In the genomic region with DNA sequence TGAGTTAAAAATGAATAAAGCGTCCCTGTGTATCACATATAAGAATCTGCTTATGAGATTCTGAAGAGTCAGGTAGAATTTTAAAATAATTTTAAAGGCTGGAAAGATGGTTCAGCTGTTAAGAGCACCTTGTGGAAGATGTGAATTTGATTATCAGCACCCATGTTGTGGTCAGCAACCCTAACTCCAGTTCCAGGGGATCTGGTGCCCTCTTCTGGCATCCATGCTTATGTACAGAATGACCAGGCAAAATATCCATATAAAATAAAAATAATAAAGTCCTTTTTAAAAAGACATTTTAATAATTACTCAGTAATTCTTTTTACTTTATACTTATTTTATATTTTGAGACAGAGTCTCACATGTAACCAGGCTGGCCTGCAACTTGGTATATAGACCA, we compare ENCODE assay signal across 8 mouse cellular contexts. TPM values are rescaled to one million over a fixed set of nuclear protein-coding genes. Genes with fewer than 3 reads are reported as not detected.
A peak's percentile ranks its signal among the peaks of the same experiment; 100 is the strongest.
DNase-seq lines count a peak whose midpoint lies in the region; ATAC-seq and TF ChIP-seq lines count a peak whose summit lies in the region.

No protein-coding gene starts in this region.

- no peaks in the 10 kb centered on the region for H3K79me2 ChIP-seq in heart, adult 2 months (replicated peaks; ENCODE audit: control insufficient read depth, insufficient read depth, low read length)
- H3K79me2 ChIP-seq in MEL (ENCODE audit: control insufficient read depth, insufficient read depth, low read length, poor library complexity), result no peaks in the 10 kb centered on the region

- H3K36me3 ChIP-seq in heart, adult 2 months (ENCODE audit: control insufficient read depth, insufficient read depth, low read length), result no peaks in the 10 kb centered on the region
- peaks cover 0 to 8% of the 10 kb centered on the region in 2 experiments; a peak in 2 of 4 replicates for H3K36me3 ChIP-seq in MEL (ENCODE audit: control insufficient read depth in 1 of 2, insufficient read depth in 2 of 2, low read length in 2 of 2)

- intact Hi-C loops in heart, adult 2 months (cut with DNase I), result loop anchor here (5.0 kb wide), 1 partner anchor 313 kb away; no protein-coding TSS in a partner anchor

- ATAC-seq in granulocyte monocyte progenitor cell, adult 5-6 weeks (replicated peaks; ENCODE audit: poor library complexity, severe bottlenecking), result peak; percentile 61
- no peak for ATAC-seq in frontal cortex, adult (ENCODE audit: low TSS enrichment)

- no peaks in the 10 kb centered on the region for H3K9me3 ChIP-seq in MEL (replicated peaks; ENCODE audit: insufficient read depth, low read length)

- H3K4me3 ChIP-seq in heart, adult 2 months, result no peak overlapping the region
- H3K4me3 ChIP-seq in MEL (ENCODE audit: control insufficient read depth in 1 of 2, insufficient read depth in 1 of 2, low read depth in 2 of 2, low read length in 2 of 2), result no peak overlapping the region

- no peak overlapping the region for H3K9ac ChIP-seq in heart, adult 2 months (ENCODE audit: low read depth, low read length)
- no peak overlapping the region for H3K9ac ChIP-seq in MEL (ENCODE audit: control insufficient read depth, low read depth, low read length, poor library complexity, severe bottlenecking)

- TF ChIP-seq CTCF in heart, adult 2 months (IDR thresholded peaks at IDR 0.05), result peak; percentile 76
- TF ChIP-seq CTCF in MEL (IDR thresholded peaks at IDR 0.05 in 2 of 3, conservative IDR thresholded peaks at IDR 0.05 in 1 of 3; ENCODE audit: control insufficient read depth in 1 of 3, insufficient read depth in 1 of 3, low read depth in 2 of 3, low read length in 3 of 3, poor library complexity in 1 of 3, severe bottlenecking in 1 of 3), result peak; percentile 38 to 68 (median 60)

- no peaks in the 10 kb centered on the region for H3K4me1 ChIP-seq in heart, adult 2 months (ENCODE audit: control insufficient read depth, insufficient read depth, low read length)
- H3K4me1 ChIP-seq in MEL (ENCODE audit: control insufficient read depth in 1 of 2, insufficient read depth in 2 of 2, low read length in 2 of 2), result no peaks in the 10 kb centered on the region

- no peak for TF ChIP-seq POLR2A in heart, adult 2 months (IDR thresholded peaks at IDR 0.05; ENCODE audit: insufficient read depth, low read depth, low read length)
- TF ChIP-seq POLR2A in MEL (IDR thresholded peaks at IDR 0.05; ENCODE audit: control insufficient read depth in 1 of 2, insufficient read depth in 1 of 2, low read depth in 1 of 2, low read length in 2 of 2, poor library complexity in 1 of 2), result no peak

- WGBS in heart, adult 2 months, result 100% methylated on average over 1 of the region's 1 CpGs

- no peak overlapping the region for H3K27ac ChIP-seq in heart, adult 2 months
- H3K27ac ChIP-seq in MEL (ENCODE audit: control insufficient read depth, low read depth, low read length), result no peak overlapping the region

- no peak for TF ChIP-seq EP300 in heart, adult 2 months (IDR thresholded peaks at IDR 0.05; ENCODE audit: insufficient read depth, low read depth, low read length)
- no peak for TF ChIP-seq EP300 in MEL (IDR thresholded peaks at IDR 0.05; ENCODE audit: low read depth in 1 of 2, low read length in 2 of 2)

- no peaks in the 10 kb centered on the region for H3K27me3 ChIP-seq in heart, adult 2 months (ENCODE audit: control insufficient read depth, insufficient read depth, low read length)
- H3K27me3 ChIP-seq in MEL (ENCODE audit: control insufficient read depth in 1 of 2, insufficient read depth in 2 of 2, low read length in 2 of 2), result no peaks in the 10 kb centered on the region

- DNase-seq in heart, adult 2 months, result no peak
- DNase-seq in heart, adult 8-10 months (ENCODE audit: low spot score), result no peak
- DNase-seq in 3T3-L1 (ENCODE audit: low read depth, low spot score) (peak; percentile 77), MEL (ENCODE audit: low read depth, low spot score) (peak; percentile 55)
- DNase-seq in yolk sac, embryonic 10.5 days (ENCODE audit: low spot score), result no peak
- DNase-seq in cerebellum, adult 8-10 months, result no peak

- TF ChIP-seq RAD21 in MEL (IDR thresholded peaks at IDR 0.05; ENCODE audit: low read depth, low read length), result peak; percentile 77

TF ChIP-seq in MEL, 35 proteins besides CTCF, POLR2A, EP300 and RAD21:
- TF ChIP-seq GABPA (IDR thresholded peaks at IDR 0.05; ENCODE audit: low read depth, low read length) (no peak), SIN3A (IDR thresholded peaks at IDR 0.05; ENCODE audit: low read length) (peak; percentile 81; the same call in 1 of the 2 replicates), SMC3 (IDR thresholded peaks at IDR 0.05; ENCODE audit: low read depth, low read length) (peak; percentile 73), ZC3H11A (IDR thresholded peaks at IDR 0.05; ENCODE audit: low read depth, low read length) (peak; percentile 70), MXI1 (IDR thresholded peaks at IDR 0.05; ENCODE audit: low read depth, low read length) (0 out of 2 replicates have a peak, but pooled peaks have one; percentile 41)

RNA-seq across cellular contexts. Expression of a gene that starts 38.2 kb away (rescaled TPM):
- 10 to 100 TPM in 1 of 2 experiments, 1 to 10 TPM in 1; 9.0 to 10.5 TPM for total RNA-seq in heart, adult 2 months (2021)
- 4.5 and 7.3 TPM in 2 replicates for polyA plus RNA-seq in heart, adult 2 months (2012; rRNA removed)
- total RNA-seq in heart, adult 8-10 months (2022), result 10 to 100 TPM in 3 of 4 experiments, 1 to 10 TPM in 1; 9.8 to 12.1 (median 10.7) TPM
- 13.7 and 14.1 TPM in 2 replicates for total RNA-seq in MEL (2012; rRNA removed)
- 10 to 100 TPM in 1 of 2 experiments, not detected in 1; 13.5 TPM for polyA plus RNA-seq in MEL (2012; ENCODE audit: insufficient read depth in 1 of 2, insufficient read length in 2 of 2, low read depth in 1 of 2, low replicate concordance in 2 of 2, missing spikeins in 1 of 2)
- total RNA-seq in granulocyte monocyte progenitor cell, adult 5-6 weeks (2014; fragmentation: Nextera tagmentation), result 20.3 and 39.4 TPM in 2 replicates
- total RNA-seq in granulocyte monocyte progenitor cell, adult 5-6 weeks (2017), result 15.3 and 24.4 TPM in 2 replicates

RNA-seq across cellular contexts. Expression of a gene that starts 38.3 kb away (rescaled TPM):
- 10 to 100 TPM; 20.9 to 22.3 TPM for total RNA-seq in heart, adult 2 months (2021)
- 12.5 and 17.6 TPM in 2 replicates for polyA plus RNA-seq in heart, adult 2 months (2012; rRNA removed)
- 10 to 100 TPM; 18.7 to 26.2 (median 22.6) TPM for total RNA-seq in heart, adult 8-10 months (2022)
- 13.3 and 15.4 TPM in 2 replicates for total RNA-seq in MEL (2012; rRNA removed)
- polyA plus RNA-seq in MEL (2012; ENCODE audit: insufficient read depth in 1 of 2, insufficient read length in 2 of 2, low read depth in 1 of 2, low replicate concordance in 2 of 2, missing spikeins in 1 of 2), result 10 to 100 TPM in 1 of 2 experiments, not detected in 1; 18.2 TPM
- 35.6 and 38.1 TPM in 2 replicates for total RNA-seq in granulocyte monocyte progenitor cell, adult 5-6 weeks (2014; fragmentation: Nextera tagmentation)
- total RNA-seq in granulocyte monocyte progenitor cell, adult 5-6 weeks (2017), result 19.1 and 24.3 TPM in 2 replicates

RNA-seq across cellular contexts. Expression of a gene that starts 45.8 kb away (rescaled TPM):
- 100 to 1,000 TPM; 659 to 843 TPM for total RNA-seq in heart, adult 2 months (2021)
- polyA plus RNA-seq in heart, adult 2 months (2012; rRNA removed), result 259 and 495 TPM in 2 replicates
- total RNA-seq in heart, adult 8-10 months (2022), result 100 to 1,000 TPM; 828 to 896 (median 874) TPM
- 72.0 and 74.5 TPM in 2 replicates for total RNA-seq in MEL (2012; rRNA removed)
- polyA plus RNA-seq in MEL (2012; ENCODE audit: insufficient read depth in 1 of 2, insufficient read length in 2 of 2, low read depth in 1 of 2, low replicate concordance in 2 of 2, missing spikeins in 1 of 2), result 100 to 1,000 TPM; 127 to 138 TPM
- 284 and 329 TPM in 2 replicates for total RNA-seq in granulocyte monocyte progenitor cell, adult 5-6 weeks (2014; fragmentation: Nextera tagmentation)
- 441 and 484 TPM in 2 replicates for total RNA-seq in granulocyte monocyte progenitor cell, adult 5-6 weeks (2017)

Comparison
In these comparisons a context has a peak if more than half of its experiments do, and no peak if none do; other contexts are left out.
1. DNase-seq: peak in 3T3-L1 (single experiment) and MEL (single experiment); none in heart, adult 2 months (0 of 2), heart, adult 8-10 months (single experiment), yolk sac, embryonic 10.5 days (single experiment) and cerebellum, adult 8-10 months (single experiment).